Mouse (Mus musculus) forebrain, embryonic 16.5 days (tissue): ENCODE measurements around the gene Fam81a. TPM values are rescaled to one million over a fixed set of nuclear protein-coding genes. Genes with fewer than 3 reads are reported as not detected.

Experiments used
- ATAC-seq: fragments of 200-750 bp; cut with Nextera tagmentation; 2 replicates; pipeline ENCODE4 v1.8.0; 2017; ENCODE audit warnings: mild to moderate bottlenecking, moderate library complexity
- H3K27ac ChIP-seq: fragments of 300-500 bp; sonication (generic); 2 replicates; pipeline ENCODE4 v1.5.1; 2014; ENCODE audit warnings: low read length, control low read depth
- H3K27me3 ChIP-seq: fragments of 300-500 bp; sonication (generic); replicated peaks from 2 replicates; pipeline ENCODE4 v1.6.1; 2014; ENCODE audit warnings: low read length; ENCODE audit not compliant: control insufficient read depth, insufficient read depth
- H3K36me3 ChIP-seq: fragments of 300-500 bp; sonication (generic); 2 replicates; pipeline ENCODE4 v1.6.1; 2014; ENCODE audit not compliant: control insufficient read depth, insufficient read depth
- H3K4me1 ChIP-seq: fragments of 300-500 bp; sonication (generic); replicated peaks from 2 replicates; pipeline ENCODE4 v1.6.1; 2014; ENCODE audit warnings: low read length; ENCODE audit not compliant: control insufficient read depth, insufficient read depth
- H3K4me2 ChIP-seq: fragments of 300-500 bp; sonication (generic); 2 replicates; pipeline ENCODE4 v1.6.1; 2014; ENCODE audit warnings: mild to moderate bottlenecking, low read length, control low read depth
- H3K4me3 ChIP-seq: fragments of 300-500 bp; sonication (generic); replicated peaks from 2 replicates; pipeline ENCODE4 v1.5.1; 2014; ENCODE audit warnings: mild to moderate bottlenecking, low read length, control low read depth
- H3K9ac ChIP-seq: fragments of 300-500 bp; sonication (generic); replicated peaks from 2 replicates; pipeline ENCODE4 v1.6.1; 2014; ENCODE audit warnings: low read depth, low read length, control low read depth
- H3K9me3 ChIP-seq: fragments of 300-500 bp; sonication (generic); 2 replicates; pipeline ENCODE4 v1.6.1; 2016; ENCODE audit warnings: low read length; ENCODE audit not compliant: control insufficient read depth
- WGBS: fragments of 180-500 bp; shearing (Covaris S2); extraction: QIAGEN DNeasy Blood & Tissue Kit; methylation state at CpG from one replicate; pipeline ENCODE4 v1.1.7; 2014; 5-methylcytosine and 5-hydroxymethylcytosine counted together
- polyA plus RNA-seq: library from polyadenylated mRNA; unstranded; fragments of >200 nt; fragmentation: Nextera tagmentation; extraction: Ambion mirVana; gene quantifications from 2 replicates; pipeline ENCODE4 v1.2.1, GENCODE M21; 2015

The Fam81a gene
- 12.4 and 14.4 TPM in 2 replicates for polyA plus RNA-seq

DNA sequence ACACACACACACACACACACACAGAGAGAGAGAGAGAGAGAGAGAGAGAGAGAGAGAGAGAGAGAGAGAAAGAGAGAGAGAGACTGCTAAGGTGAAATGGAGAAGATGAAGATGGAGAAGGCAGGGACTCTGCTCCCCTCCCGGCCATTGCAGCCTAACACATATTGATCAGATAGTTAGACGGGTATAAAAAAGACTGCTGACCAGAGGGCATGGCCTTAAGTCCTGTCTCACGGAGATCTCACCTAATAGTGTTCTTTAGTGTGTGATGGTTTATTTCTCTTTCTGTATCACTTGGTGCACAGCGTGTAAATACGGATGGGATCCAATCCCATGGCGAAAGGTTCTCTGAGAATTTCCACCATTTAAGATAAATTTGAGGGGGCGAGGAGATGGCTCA is at the start of gene Fam81a:
TSS of gene Fam81a (minus strand) at position 101 of the 400 bp plus-strand sequence.
- 73% methylated on average over 7 of the region's 7 CpGs for WGBS
- peak within 1 kb of the TSS; percentile 88 for H3K4me2 ChIP-seq
- H3K9ac ChIP-seq = peak within 1 kb of the TSS; percentile 77
- no peaks in the 10 kb centered on the region for H3K9me3 ChIP-seq
- H3K36me3 ChIP-seq = no peaks in the 10 kb centered on the region
- H3K4me3 ChIP-seq = peak within 1 kb of the TSS; percentile 76
- no peak for ATAC-seq
- peak within 1 kb of the TSS; percentile 31; the same call in 1 of the 2 replicates for H3K27ac ChIP-seq
- 0 out of 2 replicates have a peak, but pooled peaks cover 2% of the 10 kb centered on the region for H3K27me3 ChIP-seq
- peaks cover 11% of the 10 kb centered on the region for H3K4me1 ChIP-seq

DNA sequence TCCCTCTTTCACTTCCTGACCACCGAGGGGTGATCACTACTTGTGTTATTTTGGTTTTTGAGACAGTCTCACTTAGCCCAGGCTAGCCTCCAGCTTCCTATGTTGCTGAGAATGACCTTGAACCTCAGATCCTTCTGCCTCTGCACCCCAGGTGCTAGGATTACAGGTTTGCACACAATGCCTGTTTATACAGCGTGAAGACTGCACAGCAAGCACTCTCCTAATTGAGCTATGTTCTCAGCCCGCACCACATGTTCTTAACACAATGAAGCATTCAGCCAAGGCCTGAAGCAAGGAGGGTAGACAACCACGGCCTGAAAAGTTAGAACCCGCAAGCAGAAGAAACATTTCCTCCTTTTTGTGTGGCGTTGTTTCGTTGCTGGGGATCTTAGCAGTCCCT is 40.3 kb upstream of the Fam81a start:
- Histone ChIP-seq H3K27ac (no peak overlapping the region), H3K9ac (no peak overlapping the region), H3K27me3 (no peaks in the 10 kb centered on the region), H3K36me3 (no peaks in the 10 kb centered on the region), H3K4me1 (0 out of 2 replicates have a peak, but pooled peaks cover 3% of the 10 kb centered on the region), H3K9me3 (no peaks in the 10 kb centered on the region), H3K4me3 (no peak overlapping the region), H3K4me2 (no peak overlapping the region)
- ATAC-seq = no peak
- WGBS = 13% methylated on average over 7 of the region's 7 CpGs

DNA sequence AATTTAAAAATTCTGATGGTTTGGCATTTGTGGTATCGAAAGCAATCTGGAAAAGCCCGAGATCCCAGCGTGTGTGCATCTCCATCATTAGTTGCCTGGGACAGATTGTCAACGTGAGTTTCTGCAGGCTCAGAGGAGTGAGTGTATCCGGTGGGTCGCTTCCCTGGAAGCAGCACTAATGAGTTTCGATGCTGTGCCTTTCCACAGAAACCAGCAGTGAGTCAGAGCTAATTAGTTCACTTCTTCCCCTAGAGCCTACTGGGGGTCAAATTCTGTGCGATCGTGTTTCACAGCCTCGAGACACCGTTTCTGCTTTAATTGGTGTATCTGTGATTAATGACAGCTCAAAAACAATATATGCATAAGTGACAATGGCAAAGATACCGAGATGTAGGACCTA is 39.4 kb upstream of the Fam81a start:
- Histone ChIP-seq H3K4me3 (no peak overlapping the region), H3K36me3 (no peaks in the 10 kb centered on the region), H3K4me2 (no peak overlapping the region), H3K9me3 (no peaks in the 10 kb centered on the region), H3K27ac (no peak overlapping the region), H3K4me1 (0 out of 2 replicates have a peak, but pooled peaks cover 3% of the 10 kb centered on the region), H3K9ac (no peak overlapping the region), H3K27me3 (no peaks in the 10 kb centered on the region)
- WGBS = 11% methylated on average over 12 of the region's 12 CpGs
- ATAC-seq = 0 out of 2 replicates have a peak, but pooled peaks have one; percentile 55

GRCm38 (mm10) chr9:70176291-70176690 is 33.9 kb upstream of the Fam81a start:
- ATAC-seq = no peak
- Histone ChIP-seq H3K27me3 (no peaks in the 10 kb centered on the region), H3K27ac (no peak overlapping the region), H3K9ac (no peak overlapping the region), H3K36me3 (no peaks in the 10 kb centered on the region), H3K4me2 (no peak overlapping the region), H3K4me1 (peaks cover 7% of the 10 kb centered on the region), H3K9me3 (no peaks in the 10 kb centered on the region), H3K4me3 (no peak overlapping the region)
- 85% methylated on average over 3 of the region's 3 CpGs for WGBS

DNA sequence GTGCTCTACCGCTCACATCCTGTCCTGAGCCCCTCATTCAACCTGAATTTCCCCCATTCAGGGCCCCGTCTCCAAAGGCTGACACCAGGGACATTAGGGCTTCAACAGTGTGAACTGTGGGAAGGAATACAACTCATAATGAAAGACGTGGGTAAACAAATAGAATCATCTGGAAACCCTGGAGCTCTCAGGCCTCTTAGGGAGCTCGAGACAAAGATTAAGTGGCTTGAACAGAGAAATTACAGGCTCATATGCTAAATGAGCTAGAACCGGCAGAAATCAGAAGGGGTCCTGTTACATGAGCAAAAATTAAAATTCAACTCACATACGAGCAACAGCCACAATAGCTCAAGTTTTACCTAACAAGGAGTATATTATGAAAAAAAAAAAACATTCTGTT is 32.5 kb upstream of the Fam81a start:
- peaks cover 7% of the 10 kb centered on the region for H3K4me1 ChIP-seq
- no peaks in the 10 kb centered on the region for H3K9me3 ChIP-seq
- H3K9ac ChIP-seq = no peak overlapping the region
- H3K27me3 ChIP-seq = no peaks in the 10 kb centered on the region
- H3K4me2 ChIP-seq = no peak overlapping the region
- H3K4me3 ChIP-seq = no peak overlapping the region
- 8% methylated on average over 6 of the region's 6 CpGs for WGBS
- ATAC-seq = no peak
- no peak overlapping the region for H3K27ac ChIP-seq
- no peaks in the 10 kb centered on the region for H3K36me3 ChIP-seq

GRCm38 (mm10) chr9:70174291-70174848 is 32.0 kb upstream of the Fam81a start:
- Histone ChIP-seq H3K36me3 (no peaks in the 10 kb centered on the region), H3K4me1 (peaks cover 7% of the 10 kb centered on the region), H3K27ac (no peak overlapping the region), H3K9ac (no peak overlapping the region; the same call in 1 of the 2 replicates), H3K4me3 (no peak overlapping the region), H3K9me3 (no peaks in the 10 kb centered on the region), H3K4me2 (no peak overlapping the region), H3K27me3 (no peaks in the 10 kb centered on the region)
- WGBS = 30% methylated on average over 4 of the region's 4 CpGs
- ATAC-seq = no peak

GRCm38 (mm10) chr9:70168973-70169372 is 26.6 kb upstream of the Fam81a start:
- Histone ChIP-seq H3K4me2 (no peak overlapping the region), H3K9me3 (no peaks in the 10 kb centered on the region), H3K36me3 (no peaks in the 10 kb centered on the region), H3K27me3 (no peaks in the 10 kb centered on the region), H3K4me1 (no peaks in the 10 kb centered on the region), H3K9ac (no peak overlapping the region), H3K27ac (no peak overlapping the region), H3K4me3 (no peak overlapping the region)
- WGBS = 87% methylated on average over 7 of the region's 7 CpGs
- ATAC-seq = no peak

- no peak overlapping the region for H3K9ac ChIP-seq
- no peaks in the 10 kb centered on the region for H3K9me3 ChIP-seq
- no peaks in the 10 kb centered on the region for H3K27me3 ChIP-seq
- no peaks in the 10 kb centered on the region for H3K4me1 ChIP-seq
- no peaks in the 10 kb centered on the region for H3K36me3 ChIP-seq
- WGBS = 85% methylated on average over 10 of the region's 10 CpGs
- H3K4me2 ChIP-seq = no peak overlapping the region
- H3K4me3 ChIP-seq = no peak overlapping the region
- no peak for ATAC-seq
- no peak overlapping the region for H3K27ac ChIP-seq
These were observed 17.7 kb upstream of the Fam81a start for GRCm38 (mm10) chr9:70160071-70160470.

- Histone ChIP-seq H3K4me1 (no peaks in the 10 kb centered on the region), H3K27me3 (0 out of 2 replicates have a peak, but pooled peaks cover 2% of the 10 kb centered on the region), H3K9me3 (no peaks in the 10 kb centered on the region), H3K4me2 (no peak overlapping the region), H3K4me3 (no peak overlapping the region), H3K36me3 (no peaks in the 10 kb centered on the region), H3K9ac (no peak overlapping the region), H3K27ac (no peak overlapping the region)
- ATAC-seq = no peak
- 79% methylated on average over 3 of the region's 3 CpGs for WGBS
These were observed 5.3 kb upstream of the Fam81a start for GRCm38 (mm10) chr9:70147618-70148017.

DNA sequence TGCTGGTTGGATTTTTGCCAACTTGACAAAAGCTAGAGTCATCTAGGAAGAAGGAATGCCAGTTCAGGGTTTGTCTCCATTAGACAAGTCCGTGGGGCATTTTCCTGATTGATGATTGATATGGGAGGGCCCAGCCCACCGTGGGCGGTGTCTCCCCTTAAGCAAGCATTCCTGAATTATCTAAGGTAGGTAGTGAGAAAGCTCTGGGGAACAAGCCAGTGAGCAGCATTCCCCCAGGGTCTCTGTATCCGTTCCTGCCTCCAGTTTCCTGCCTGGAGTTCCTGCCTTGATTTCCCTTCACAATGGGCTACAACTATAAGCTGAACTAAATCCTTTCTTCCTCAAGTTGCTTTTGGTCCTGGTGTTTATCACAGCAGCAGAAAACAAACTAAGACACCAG is 3.1 kb upstream of the Fam81a start:
- Histone ChIP-seq H3K9ac (no peak overlapping the region), H3K9me3 (no peaks in the 10 kb centered on the region), H3K4me1 (peaks cover 10% of the 10 kb centered on the region), H3K4me3 (no peak overlapping the region), H3K27ac (no peak overlapping the region), H3K4me2 (no peak overlapping the region), H3K36me3 (no peaks in the 10 kb centered on the region), H3K27me3 (0 out of 2 replicates have a peak, but pooled peaks cover 2% of the 10 kb centered on the region)
- no peak for ATAC-seq
- WGBS = 88% methylated on average over 4 of the region's 4 CpGs
